Mouse (Mus musculus) cerebellum, postnatal 10 days (tissue): ENCODE measurements around the gene Thbs2.
A peak's percentile ranks its signal among the peaks of the same experiment; 100 is the strongest.

Experiments used
- DNase-seq, 2 experiments: peaks; one replicate each; pipeline ENCODE4 v3.0.0; 2021; ENCODE audit warnings: mixed read lengths in 2 of 2

Gene Thbs2

GRCm38 (mm10) chr17:14693048-14693993, 714 bp downstream of the Thbs2 start:
- no peak for DNase-seq

- DNase-seq = peak; percentile 46 to 68
These were observed 2.1 kb downstream of the Thbs2 start for GRCm38 (mm10) chr17:14691901-14692300.

GRCm38 (mm10) chr17:14691197-14691596, 2.8 kb downstream of the Thbs2 start:
- peak; percentile 91 to 93 for DNase-seq

GRCm38 (mm10) chr17:14682836-14683235, 11.2 kb downstream of the Thbs2 start:
- no peak for DNase-seq

GRCm38 (mm10) chr17:14681047-14681446, 13.0 kb downstream of the Thbs2 start:
- DNase-seq = peak in 1 of 2 experiments; percentile 26

- DNase-seq = no peak
These were observed 16.8 kb downstream of the Thbs2 start for GRCm38 (mm10) chr17:14677198-14677597.

GRCm38 (mm10) chr17:14675517-14675916, 18.5 kb downstream of the Thbs2 start:
- no peak for DNase-seq

GRCm38 (mm10) chr17:14672402-14672801, 21.6 kb downstream of the Thbs2 start:
- DNase-seq = peak; percentile 87 to 90

GRCm38 (mm10) chr17:14667225-14667624, 26.8 kb downstream of the Thbs2 start:
- DNase-seq = no peak

GRCm38 (mm10) chr17:14666451-14666850, 27.6 kb downstream of the Thbs2 start:
- peak; percentile 56 to 68 for DNase-seq

GRCm38 (mm10) chr17:14663366-14663765, 30.7 kb downstream of the Thbs2 start:
- peak; percentile 40 to 59 for DNase-seq

GRCm38 (mm10) chr17:14662409-14662808, 31.6 kb downstream of the Thbs2 start:
- DNase-seq = no peak

GRCm38 (mm10) chr17:14659746-14660145, 34.3 kb downstream of the Thbs2 start:
- DNase-seq = no peak

- no peak for DNase-seq
These were observed 35.9 kb downstream of the Thbs2 start for GRCm38 (mm10) chr17:14658123-14658522.

GRCm38 (mm10) chr17:14657123-14657522, 36.9 kb downstream of the Thbs2 start:
- DNase-seq = no peak

- DNase-seq = no peak
These were observed 39.1 kb downstream of the Thbs2 start for GRCm38 (mm10) chr17:14654981-14655380.

GRCm38 (mm10) chr17:14652013-14652412, 42.0 kb downstream of the Thbs2 start:
- DNase-seq = no peak

GRCm38 (mm10) chr17:14647996-14648640, 45.9 kb downstream of the Thbs2 start:
- DNase-seq = peak; percentile 86 to 88

- no peak for DNase-seq
These were observed 50.0 kb downstream of the Thbs2 start for GRCm38 (mm10) chr17:14643996-14644395.

- DNase-seq = peak; percentile 64
These were observed 53.5 kb downstream of the Thbs2 start for GRCm38 (mm10) chr17:14640351-14641115.

- DNase-seq = no peak
These were observed 58.3 kb downstream of the Thbs2 start for GRCm38 (mm10) chr17:14635546-14636323.

GRCm38 (mm10) chr17:14628901-14629300, 65.1 kb downstream of the Thbs2 start:
- DNase-seq = no peak
